In genomic region chr13:81831838-81832237, GRCm38 (mm10) we compare ENCODE assay signal across 14 mouse cellular contexts.
"Had no signal": no experiment of that assay in that cellular context is flagged by ENCODE, and none has a peak within 500 bp of the region (broad histone marks: within the 10 kb centered on the region; RNA-seq: fewer than 3 reads in every experiment).

No protein-coding gene starts in this region.

- H3K9ac ChIP-seq: liver, embryonic 14.5 days; lung, embryonic 14.5 days; midbrain, embryonic 13.5 days; neural tube, embryonic 12.5 days; stomach, embryonic 15.5 days had no signal

- DNase-seq: lung, adult 18-20 months; lung, embryonic 14.5 days; lung, postnatal 10 days; lung, postnatal 4 days; right cerebral cortex, postnatal 14 days; thymus, adult 2 months; thymus, postnatal 25 days; thymus, postnatal 4 days had no signal

- ATAC-seq: midbrain, embryonic 13.5 days; midbrain, embryonic 16.5 days had no signal

- H3K36me3 ChIP-seq: midbrain, embryonic 13.5 days; neural tube, embryonic 12.5 days; stomach, embryonic 15.5 days had no signal

- H3K9me3 ChIP-seq: midbrain, embryonic 13.5 days; neural tube, embryonic 12.5 days; stomach, embryonic 15.5 days had no signal

- H3K4me3 ChIP-seq: midbrain, embryonic 13.5 days; neural tube, embryonic 12.5 days; stomach, embryonic 15.5 days had no signal

- H3K4me2 ChIP-seq: lung, embryonic 14.5 days; midbrain, embryonic 13.5 days; neural tube, embryonic 12.5 days; stomach, embryonic 15.5 days had no signal

- H3K27me3 ChIP-seq: neural tube, embryonic 12.5 days; stomach, embryonic 15.5 days had no signal

- H3K4me1 ChIP-seq: neural tube, embryonic 12.5 days; stomach, embryonic 15.5 days had no signal

- H3K27ac ChIP-seq: liver, embryonic 14.5 days; midbrain, embryonic 13.5 days; neural tube, embryonic 12.5 days; stomach, embryonic 15.5 days; stomach, postnatal 0 days had no signal
